Mouse (Mus musculus): ENCODE results near the gene Mical3. TPM values are rescaled to one million over a fixed set of nuclear protein-coding genes. Genes with fewer than 3 reads are reported as not detected.

Gene Mical3
- polyA plus RNA-seq, 1 experiment from 2014 or later = 11.9 TPM

DNA sequence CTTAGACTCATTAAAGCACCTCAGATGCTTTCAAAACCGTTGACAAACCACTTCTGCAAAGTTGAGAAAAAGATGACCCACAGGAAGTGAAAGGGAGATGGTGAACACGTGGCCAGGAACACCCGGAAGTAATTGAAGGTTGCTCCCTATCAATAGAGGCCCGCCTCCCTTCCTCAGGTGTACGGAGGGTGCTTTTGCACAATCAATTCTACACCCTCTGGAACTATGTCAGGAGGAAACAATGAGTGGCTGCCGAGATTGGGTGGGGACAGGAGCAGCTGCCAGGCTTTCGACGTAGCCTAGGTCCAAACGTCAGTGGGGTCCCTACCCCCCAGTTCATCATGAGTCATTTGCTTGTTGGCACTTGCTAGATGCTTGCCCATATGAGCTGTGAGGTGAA, 135.3 kb downstream of the Mical3 start:
- Histone ChIP-seq H3K27ac (no peak overlapping the region), H3K9ac (no peak overlapping the region), H3K27me3 (no peaks in the 10 kb centered on the region), H3K4me2 (replicated peaks) (no peak overlapping the region), H3K36me3 (0 out of 2 replicates have a peak, but pooled peaks cover 3% of the 10 kb centered on the region), H3K4me1 (peaks cover 9% of the 10 kb centered on the region; the same call in 1 of the 2 replicates), H3K4me3 (no peak overlapping the region), H3K9me3 (no peaks in the 10 kb centered on the region)
- 81% methylated on average over 9 of the region's 9 CpGs for WGBS
- no peak for ATAC-seq (ENCODE audit: insufficient number of reproducible peaks, insufficient read depth, low FRiP score, low TSS enrichment)

DNA sequence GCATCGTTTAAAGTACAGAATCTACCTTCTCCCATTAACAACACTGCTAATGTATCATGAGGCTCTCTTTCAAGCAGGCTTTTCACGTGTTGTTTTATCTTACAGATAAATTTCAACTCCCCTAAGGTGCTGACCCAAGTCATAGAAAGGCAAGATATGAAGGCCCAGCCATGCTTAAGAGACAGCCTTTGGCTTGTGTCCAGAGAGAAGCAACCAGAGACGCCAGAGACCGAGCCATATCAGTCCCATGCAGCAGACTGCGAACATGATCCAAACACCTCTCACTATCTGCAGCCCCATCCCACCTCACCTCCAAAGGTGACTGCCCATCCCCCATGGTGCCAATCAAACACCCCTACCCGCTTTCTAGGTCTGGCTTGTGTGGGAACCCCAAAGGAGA, 138.9 kb downstream of the Mical3 start:
- 0 out of 2 replicates have a peak, but pooled peaks cover 3% of the 10 kb centered on the region for H3K36me3 ChIP-seq
- no peaks in the 10 kb centered on the region for H3K9me3 ChIP-seq
- no peak overlapping the region for H3K4me3 ChIP-seq
- no peaks in the 10 kb centered on the region for H3K4me1 ChIP-seq
- no peak overlapping the region for H3K4me2 ChIP-seq (replicated peaks)
- ATAC-seq (ENCODE audit: insufficient number of reproducible peaks, insufficient read depth, low FRiP score, low TSS enrichment) = no peak
- H3K9ac ChIP-seq = no peak overlapping the region
- H3K27me3 ChIP-seq = no peaks in the 10 kb centered on the region
- H3K27ac ChIP-seq = no peak overlapping the region
- 86% methylated on average over 6 of the region's 6 CpGs for WGBS

DNA sequence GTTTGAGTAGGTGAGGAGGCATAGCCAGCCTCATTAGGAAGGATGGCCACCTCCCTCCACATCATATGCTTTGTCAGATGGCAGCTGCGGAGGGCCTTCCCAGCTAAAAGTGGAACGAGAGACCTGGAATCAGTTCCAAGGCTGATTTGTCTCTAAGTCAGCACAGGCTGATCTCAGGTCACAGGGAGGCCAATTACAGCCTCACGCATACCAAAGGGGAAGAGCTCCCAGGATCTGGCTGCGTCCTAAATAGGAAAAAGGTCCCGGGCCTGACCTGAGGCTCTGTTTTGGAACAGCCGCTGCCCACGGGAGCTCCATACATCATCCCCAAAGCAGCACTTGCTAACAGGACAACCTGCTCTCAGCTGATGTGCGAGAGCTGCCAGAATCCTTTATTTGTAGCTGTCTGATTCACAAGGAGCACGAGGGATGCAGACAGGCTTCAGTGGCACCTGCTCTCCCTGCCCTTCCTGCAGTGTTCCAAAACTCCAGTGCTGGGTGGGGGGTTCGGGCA, 143.2 kb downstream of the Mical3 start:
- Histone ChIP-seq H3K27me3 (no peaks in the 10 kb centered on the region), H3K4me3 (no peak overlapping the region), H3K9me3 (no peaks in the 10 kb centered on the region), H3K27ac (no peak overlapping the region), H3K36me3 (no peaks in the 10 kb centered on the region), H3K9ac (no peak overlapping the region), H3K4me1 (no peaks in the 10 kb centered on the region), H3K4me2 (replicated peaks) (no peak overlapping the region)
- WGBS = 39% methylated on average over 10 of the region's 10 CpGs
- no peak for ATAC-seq (ENCODE audit: insufficient number of reproducible peaks, insufficient read depth, low FRiP score, low TSS enrichment)

DNA sequence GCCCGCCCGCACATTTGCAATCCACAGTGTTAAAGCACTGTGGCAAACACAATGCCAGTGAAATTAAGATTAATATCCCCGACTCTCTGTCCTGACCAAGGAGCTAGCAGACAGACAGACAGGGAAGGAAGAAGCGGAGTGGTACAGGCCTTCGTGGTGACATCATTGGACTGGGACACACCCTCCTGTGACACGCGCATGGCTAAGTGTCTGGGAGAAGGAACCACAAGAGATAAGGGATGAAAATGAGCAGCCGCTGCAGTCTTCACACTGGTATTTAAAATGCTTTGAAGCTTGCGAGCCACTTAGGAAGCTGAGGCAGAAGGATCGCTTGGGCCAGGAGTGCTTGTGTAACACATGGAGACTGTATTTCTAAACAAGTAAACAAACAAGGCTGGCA, 143.6 kb downstream of the Mical3 start:
- 82% methylated on average over 10 of the region's 10 CpGs for WGBS

DNA sequence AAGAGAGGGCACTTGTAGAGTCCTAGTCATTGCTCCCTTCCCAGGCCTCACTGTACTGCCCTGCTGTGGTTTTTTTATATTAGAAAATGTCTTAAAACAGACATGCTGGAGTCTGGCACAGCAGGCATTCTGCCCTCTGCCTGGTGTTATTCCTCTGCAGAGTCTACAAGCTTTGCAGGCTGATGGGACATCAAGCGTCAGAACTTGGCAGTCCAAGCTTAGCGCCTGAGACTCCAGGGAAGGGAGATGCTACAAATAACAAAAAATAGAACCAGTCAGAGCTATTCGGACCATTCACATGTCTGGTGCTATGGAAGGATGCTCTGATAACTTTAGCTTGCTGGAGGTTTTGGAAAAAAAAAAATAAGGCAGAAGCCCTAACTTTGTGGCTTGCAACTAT, 144.6 kb downstream of the Mical3 start:
- Histone ChIP-seq H3K27ac (no peak overlapping the region), H3K9me3 (no peaks in the 10 kb centered on the region), H3K36me3 (no peaks in the 10 kb centered on the region), H3K27me3 (no peaks in the 10 kb centered on the region), H3K9ac (no peak overlapping the region), H3K4me2 (replicated peaks) (no peak overlapping the region), H3K4me1 (no peaks in the 10 kb centered on the region), H3K4me3 (no peak overlapping the region)
- ATAC-seq (ENCODE audit: insufficient number of reproducible peaks, insufficient read depth, low FRiP score, low TSS enrichment) = no peak
- 94% methylated on average over 3 of the region's 3 CpGs for WGBS

More for the DNA sequence above, 143.6 kb downstream of the Mical3 start:
- Histone ChIP-seq H3K36me3 (no peaks in the 10 kb centered on the region), H3K27me3 (no peaks in the 10 kb centered on the region), H3K4me3 (no peak overlapping the region), H3K27ac (no peak overlapping the region), H3K4me2 (replicated peaks) (no peak overlapping the region), H3K9me3 (no peaks in the 10 kb centered on the region), H3K9ac (no peak overlapping the region), H3K4me1 (no peaks in the 10 kb centered on the region)
- ATAC-seq (ENCODE audit: insufficient number of reproducible peaks, insufficient read depth, low FRiP score, low TSS enrichment) = no peak

DNA sequence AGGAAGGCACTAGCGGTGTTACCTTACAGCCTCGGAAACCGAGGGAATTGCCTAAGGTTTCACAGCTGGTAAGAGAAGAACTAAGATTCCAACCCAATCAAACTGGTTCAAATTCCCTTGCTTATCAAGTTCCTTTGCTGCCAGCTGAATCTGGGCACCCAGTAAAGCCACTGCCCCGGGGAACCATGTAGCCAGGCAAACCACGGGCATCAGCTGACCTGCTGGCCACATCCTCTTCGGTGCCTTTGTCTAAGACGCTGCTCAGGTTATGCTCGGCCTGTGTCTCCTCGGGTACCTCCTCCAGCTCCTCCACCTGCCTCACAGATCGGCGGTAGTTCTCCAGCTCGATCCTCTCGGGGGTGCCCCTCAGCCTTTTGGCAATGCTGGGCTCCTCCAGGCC, 148.5 kb downstream of the Mical3 start:
- Histone ChIP-seq H3K9ac (no peak overlapping the region), H3K4me3 (no peak overlapping the region), H3K27me3 (no peaks in the 10 kb centered on the region), H3K27ac (no peak overlapping the region), H3K9me3 (no peaks in the 10 kb centered on the region), H3K4me2 (replicated peaks) (no peak overlapping the region), H3K4me1 (peaks cover 12% of the 10 kb centered on the region), H3K36me3 (no peaks in the 10 kb centered on the region)
- ATAC-seq (ENCODE audit: insufficient number of reproducible peaks, insufficient read depth, low FRiP score, low TSS enrichment) = no peak
- 90% methylated on average over 13 of the region's 13 CpGs for WGBS

DNA sequence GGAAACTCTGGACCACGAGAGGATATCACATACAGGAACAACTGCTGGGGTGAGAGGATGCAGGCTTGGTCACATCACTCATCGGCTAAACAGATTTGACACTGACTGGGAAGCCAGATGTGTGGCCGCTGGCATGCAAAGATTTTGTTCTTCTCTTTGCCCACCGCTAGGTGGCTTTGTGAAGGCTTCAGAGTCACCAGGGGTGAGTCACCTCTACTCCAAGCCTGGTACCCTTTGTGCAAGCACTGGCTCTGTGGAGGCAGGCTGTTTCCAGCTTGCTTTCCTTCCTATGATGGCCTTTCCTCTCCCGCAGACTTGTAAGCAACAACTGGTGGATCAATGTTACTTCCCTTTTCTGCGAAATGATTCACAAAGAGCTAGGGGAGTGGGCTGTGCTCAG, 149.3 kb downstream of the Mical3 start:
- H3K27me3 ChIP-seq = no peaks in the 10 kb centered on the region
- H3K9ac ChIP-seq = no peak overlapping the region
- no peak overlapping the region for H3K4me2 ChIP-seq (replicated peaks)
- no peaks in the 10 kb centered on the region for H3K36me3 ChIP-seq
- peaks cover 12% of the 10 kb centered on the region for H3K4me1 ChIP-seq
- H3K9me3 ChIP-seq = no peaks in the 10 kb centered on the region
- 67% methylated on average over 6 of the region's 6 CpGs for WGBS
- no peak overlapping the region for H3K27ac ChIP-seq
- H3K4me3 ChIP-seq = no peak overlapping the region
- no peak for ATAC-seq (ENCODE audit: insufficient number of reproducible peaks, insufficient read depth, low FRiP score, low TSS enrichment)

DNA sequence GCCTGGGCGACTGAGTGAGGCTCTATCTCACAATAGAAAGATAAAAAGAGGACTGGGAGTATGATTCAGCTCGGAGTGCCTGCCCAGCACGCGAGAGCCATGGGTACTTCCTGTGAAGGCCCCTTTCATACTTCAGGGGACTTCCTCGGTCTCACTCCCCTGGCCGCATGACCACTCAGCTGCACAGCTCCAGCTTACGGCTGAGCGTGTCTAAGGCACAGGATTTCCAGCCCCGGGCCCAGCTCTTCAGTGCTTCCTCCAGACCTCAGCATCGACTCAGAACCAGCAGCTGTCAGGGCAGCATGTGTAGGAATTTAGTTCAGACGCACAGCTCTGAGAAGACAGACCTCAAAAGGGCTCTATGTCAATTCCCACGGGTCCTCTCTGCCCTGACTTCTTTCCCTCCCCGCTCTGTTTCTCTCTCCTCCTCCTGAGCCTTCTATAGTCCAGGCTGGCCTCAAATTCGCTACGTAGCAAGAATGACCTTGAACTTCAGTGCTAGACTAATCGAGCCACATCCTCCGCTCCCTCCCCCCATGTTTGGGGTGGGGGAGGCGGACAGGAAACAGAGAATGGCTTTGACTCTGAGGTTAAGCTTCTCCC, 152.7 kb downstream of the Mical3 start:
- Histone ChIP-seq H3K27me3 (no peaks in the 10 kb centered on the region), H3K4me2 (replicated peaks) (no peak overlapping the region), H3K9me3 (no peaks in the 10 kb centered on the region), H3K4me1 (peaks cover 12% of the 10 kb centered on the region), H3K27ac (peak overlapping the region; percentile 63), H3K9ac (0 out of 2 replicates have a peak overlapping the region, but pooled peaks have one; percentile 10), H3K36me3 (no peaks in the 10 kb centered on the region), H3K4me3 (no peak overlapping the region)
- ATAC-seq (ENCODE audit: insufficient number of reproducible peaks, insufficient read depth, low FRiP score, low TSS enrichment) = no peak; the same call in 1 of the 2 replicates
- WGBS = 31% methylated on average over 18 of the region's 18 CpGs

DNA sequence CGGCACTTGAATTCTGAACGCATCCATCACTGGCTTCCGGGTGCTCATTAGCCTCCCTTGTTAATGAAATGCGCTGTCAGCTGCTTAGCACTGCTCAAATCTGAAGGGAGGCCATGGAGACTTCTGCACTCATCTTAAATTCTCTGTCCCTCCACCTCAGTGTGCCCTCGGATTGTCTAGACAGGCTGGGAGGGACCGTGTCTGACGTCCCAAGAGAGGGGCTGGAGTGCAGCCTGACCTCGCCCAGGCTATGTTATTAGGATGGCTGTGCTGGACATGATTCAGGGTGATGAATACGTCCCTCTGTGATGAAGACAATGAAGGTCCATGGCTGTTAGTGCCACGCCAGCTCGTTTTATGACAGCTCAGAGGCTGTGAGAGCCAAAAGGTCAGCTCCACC, 153.8 kb downstream of the Mical3 start:
- WGBS = 69% methylated on average over 11 of the region's 11 CpGs
- Histone ChIP-seq H3K27ac (no peak overlapping the region), H3K4me2 (replicated peaks) (no peak overlapping the region), H3K4me1 (peaks cover 12% of the 10 kb centered on the region), H3K36me3 (no peaks in the 10 kb centered on the region), H3K9me3 (no peaks in the 10 kb centered on the region), H3K27me3 (no peaks in the 10 kb centered on the region), H3K9ac (no peak overlapping the region), H3K4me3 (no peak overlapping the region)
- ATAC-seq (ENCODE audit: insufficient number of reproducible peaks, insufficient read depth, low FRiP score, low TSS enrichment) = no peak

DNA sequence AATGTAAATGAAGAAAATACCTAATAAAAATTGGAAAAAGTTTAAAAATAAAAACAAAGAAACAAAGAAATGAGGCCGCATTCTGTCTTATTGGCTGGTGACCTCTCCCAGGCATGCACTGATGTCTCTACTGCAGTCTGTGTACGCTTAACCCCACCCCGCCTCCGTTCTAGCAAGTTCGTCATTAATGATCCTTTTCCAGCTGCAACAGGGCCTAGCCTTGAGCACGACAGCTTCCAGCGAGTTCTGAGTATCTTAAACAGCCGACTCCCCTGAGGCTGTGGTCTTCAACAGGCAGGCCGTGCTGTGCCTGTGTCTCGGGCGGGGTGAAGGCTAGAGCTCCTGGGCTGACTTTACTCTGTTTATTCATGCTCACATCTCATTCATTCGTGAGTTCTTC, 154.7 kb downstream of the Mical3 start:
- Histone ChIP-seq H3K36me3 (peaks cover 3% of the 10 kb centered on the region; the same call in 1 of the 2 replicates), H3K4me1 (peaks cover 12% of the 10 kb centered on the region), H3K4me3 (no peak overlapping the region), H3K27me3 (no peaks in the 10 kb centered on the region), H3K9ac (no peak overlapping the region), H3K4me2 (replicated peaks) (no peak overlapping the region), H3K9me3 (no peaks in the 10 kb centered on the region), H3K27ac (no peak overlapping the region)
- ATAC-seq (ENCODE audit: insufficient number of reproducible peaks, insufficient read depth, low FRiP score, low TSS enrichment) = no peak
- 67% methylated on average over 12 of the region's 12 CpGs for WGBS

DNA sequence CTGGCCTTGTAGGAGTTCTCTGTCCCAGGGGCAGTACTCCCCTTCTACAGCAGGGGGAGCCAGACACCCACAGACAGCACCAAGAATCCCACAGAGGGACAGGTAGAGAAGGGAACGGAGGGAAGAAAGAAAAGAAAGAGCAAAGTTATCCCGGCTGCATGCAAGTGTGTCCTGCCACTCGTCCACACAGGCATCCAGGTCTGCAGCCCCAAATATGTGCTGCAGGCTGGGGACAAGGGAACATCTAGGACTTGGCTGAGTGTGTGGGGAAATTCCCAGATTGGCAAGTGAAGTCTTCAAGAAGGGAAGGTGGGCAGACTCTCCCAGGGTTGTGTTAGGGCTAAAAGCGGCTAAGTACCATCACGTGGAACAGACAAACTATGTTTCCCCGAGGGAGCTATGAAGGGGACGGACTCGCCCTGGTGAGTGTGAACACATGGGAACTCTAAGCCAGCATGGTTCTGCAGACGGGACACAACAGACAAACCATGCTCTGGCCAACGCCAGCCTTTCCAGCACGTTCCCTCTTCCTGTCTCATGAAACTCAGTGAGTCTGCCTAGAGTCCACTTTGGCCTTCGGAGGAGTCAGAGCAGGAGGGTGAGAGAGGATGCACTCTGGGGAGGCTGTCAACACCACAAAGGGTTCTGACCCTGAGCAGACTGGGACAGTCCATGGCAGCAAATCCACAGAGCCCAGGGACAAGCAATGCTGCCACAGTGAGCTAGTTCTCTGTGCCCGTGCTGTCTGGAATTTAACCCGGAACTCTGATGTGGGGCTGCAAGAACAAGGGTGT, 158.8 kb downstream of the Mical3 start:
- H3K4me1 ChIP-seq = no peaks in the 10 kb centered on the region
- WGBS = 58% methylated on average over 14 of the region's 14 CpGs
- no peaks in the 10 kb centered on the region for H3K9me3 ChIP-seq
- no peak overlapping the region for H3K4me3 ChIP-seq
- no peak overlapping the region for H3K9ac ChIP-seq
- H3K4me2 ChIP-seq (replicated peaks) = no peak overlapping the region
- ATAC-seq (ENCODE audit: insufficient number of reproducible peaks, insufficient read depth, low FRiP score, low TSS enrichment) = no peak
- H3K27me3 ChIP-seq = no peaks in the 10 kb centered on the region
- no peak overlapping the region for H3K27ac ChIP-seq
- peaks cover 22% of the 10 kb centered on the region; the same call in 1 of the 2 replicates for H3K36me3 ChIP-seq

Measured in embryonic facial prominence, embryonic 12.5 days (tissue).